Mouse (Mus musculus) intestine, embryonic 15.5 days (tissue): ENCODE data around the gene Sorcs3. TPM values are rescaled to one million over a fixed set of nuclear protein-coding genes. Genes with fewer than 3 reads are reported as not detected.
A peak's percentile ranks its signal among the peaks of the same experiment; 100 is the strongest.

Source experiments
- ATAC-seq: fragments of 200-750 bp; cut with Nextera tagmentation; 2 replicates; pipeline ENCODE4 v1.8.0; 2017; ENCODE audit warnings: moderate TSS enrichment, moderate library complexity
- H3K27ac ChIP-seq: fragments of 300-500 bp; sonication (generic); 2 replicates; pipeline ENCODE4 v1.5.1; 2015; ENCODE audit warnings: mild to moderate bottlenecking, inconsistent platforms
- H3K27me3 ChIP-seq: fragments of 300-500 bp; sonication (generic); replicated peaks from 2 replicates; pipeline ENCODE4 v1.6.1; 2015; ENCODE audit warnings: inconsistent platforms
- H3K36me3 ChIP-seq: fragments of 300-500 bp; sonication (generic); 2 replicates; pipeline ENCODE4 v1.6.1; 2015; ENCODE audit warnings: inconsistent platforms
- H3K4me1 ChIP-seq: fragments of 300-500 bp; sonication (generic); replicated peaks from 2 replicates; pipeline ENCODE4 v1.6.1; 2015; ENCODE audit warnings: inconsistent platforms
- H3K4me2 ChIP-seq: fragments of 300-500 bp; sonication (generic); replicated peaks from 2 replicates; pipeline ENCODE4 v1.6.1; 2015; ENCODE audit warnings: mild to moderate bottlenecking, inconsistent platforms
- H3K4me3 ChIP-seq: fragments of 300-500 bp; sonication (generic); replicated peaks from 2 replicates; pipeline ENCODE4 v1.5.1; 2015; ENCODE audit warnings: inconsistent platforms
- H3K9ac ChIP-seq: fragments of 300-500 bp; sonication (generic); 2 replicates; pipeline ENCODE4 v1.6.1; 2015; ENCODE audit warnings: inconsistent platforms
- H3K9me3 ChIP-seq: fragments of 300-500 bp; sonication (generic); 2 replicates; pipeline ENCODE4 v1.6.1; 2016; ENCODE audit warnings: inconsistent platforms
- WGBS: fragments of 180-500 bp; shearing (Covaris S2); methylation state at CpG from one replicate; pipeline ENCODE4 v1.1.7; 2015; 5-methylcytosine and 5-hydroxymethylcytosine counted together
- polyA plus RNA-seq: library from polyadenylated mRNA; unstranded; fragments of >200 nt; fragmentation: Nextera tagmentation; extraction: Ambion mirVana; gene quantifications from 2 replicates; pipeline ENCODE4 v1.2.1, GENCODE M21; 2015

Gene Sorcs3
- polyA plus RNA-seq, 1 experiment from 2014 or later, result 0.89 TPM

DNA sequence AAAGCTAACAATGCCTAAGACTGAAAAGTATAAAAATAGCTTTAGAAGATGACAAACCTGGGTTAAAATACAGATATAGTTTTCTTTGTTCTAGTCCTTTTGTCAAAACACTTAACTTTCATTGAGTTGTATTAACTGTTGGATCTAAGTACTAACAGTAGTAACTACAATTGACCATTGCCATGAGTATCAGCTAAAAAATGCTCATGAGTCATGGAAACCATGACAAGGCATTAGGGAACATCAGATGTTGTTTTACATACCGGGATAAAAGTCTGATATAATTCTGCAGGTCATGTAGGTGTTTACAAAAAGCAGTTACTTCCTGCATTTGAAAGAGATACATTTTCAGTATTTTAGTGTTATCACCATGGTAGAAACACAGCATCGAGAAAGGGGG, 575.0 kb downstream of the Sorcs3 start:
- Histone ChIP-seq H3K9me3 (no peaks in the 10 kb centered on the region), H3K4me3 (no peak overlapping the region), H3K9ac (no peak overlapping the region), H3K27ac (no peak overlapping the region), H3K36me3 (no peaks in the 10 kb centered on the region), H3K27me3 (no peaks in the 10 kb centered on the region), H3K4me1 (no peaks in the 10 kb centered on the region), H3K4me2 (no peak overlapping the region)
- WGBS, result 78% methylated on average over 2 of the region's 2 CpGs
- ATAC-seq, result no peak

DNA sequence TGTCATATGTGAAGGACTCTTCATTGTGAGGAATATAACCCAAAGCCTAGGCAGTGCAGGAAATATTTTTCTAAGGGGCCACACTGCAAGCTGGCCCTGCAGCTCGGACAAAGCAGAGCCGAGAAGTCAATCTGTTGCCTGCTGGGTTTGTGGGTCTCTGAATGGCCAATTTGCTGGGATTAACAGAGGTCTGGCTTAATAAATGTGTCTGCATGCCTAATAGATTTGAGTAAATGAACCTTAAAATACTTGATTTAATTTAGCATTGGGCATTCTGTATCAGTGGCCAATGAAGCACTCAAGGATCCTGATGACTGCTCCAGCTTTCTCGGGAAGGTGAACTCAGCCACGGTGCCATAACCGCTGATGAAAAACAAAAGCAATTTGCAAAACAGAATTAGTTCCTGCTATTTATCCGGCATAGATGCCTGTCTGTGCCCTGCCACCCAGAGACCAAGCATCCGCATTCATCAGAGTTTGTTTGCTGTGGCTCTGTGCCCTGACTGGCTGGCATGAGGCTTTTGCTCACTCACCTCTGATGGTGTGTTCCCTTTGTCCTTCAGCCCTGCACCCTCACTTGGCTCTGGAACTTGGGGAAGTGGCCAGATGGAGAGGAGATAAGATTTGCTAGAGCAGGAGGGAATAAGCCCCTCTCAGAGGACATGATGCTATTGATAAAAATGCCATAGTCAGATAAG, 576.3 kb downstream of the Sorcs3 start:
- Histone ChIP-seq H3K4me2 (no peak overlapping the region), H3K4me1 (no peaks in the 10 kb centered on the region), H3K9ac (no peak overlapping the region), H3K4me3 (no peak overlapping the region), H3K27me3 (no peaks in the 10 kb centered on the region), H3K36me3 (no peaks in the 10 kb centered on the region), H3K27ac (no peak overlapping the region), H3K9me3 (no peaks in the 10 kb centered on the region)
- ATAC-seq, result no peak
- 82% methylated on average over 7 of the region's 7 CpGs for WGBS

DNA sequence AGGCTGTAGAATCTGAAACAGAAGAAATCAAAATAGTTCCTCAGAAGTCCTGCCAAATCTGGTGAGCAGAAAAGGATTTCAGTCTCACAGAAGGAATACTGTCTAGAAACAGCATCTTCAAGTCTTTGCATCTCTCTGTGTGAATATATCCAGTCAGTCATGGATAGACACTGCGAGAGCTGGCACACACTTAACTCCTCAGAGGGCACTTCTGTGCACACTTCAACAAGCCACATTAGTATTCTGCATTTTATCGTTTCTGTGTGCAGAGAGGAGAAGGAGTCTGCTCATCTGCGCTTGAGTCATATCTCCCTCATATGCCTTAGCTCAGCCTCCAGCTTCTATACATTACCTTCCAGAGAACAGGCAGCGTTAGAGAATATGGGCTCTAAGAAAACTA, 581.4 kb downstream of the Sorcs3 start:
- Histone ChIP-seq H3K36me3 (no peaks in the 10 kb centered on the region), H3K4me2 (no peak overlapping the region), H3K9me3 (no peaks in the 10 kb centered on the region), H3K9ac (no peak overlapping the region), H3K27ac (no peak overlapping the region), H3K4me3 (no peak overlapping the region), H3K4me1 (no peaks in the 10 kb centered on the region), H3K27me3 (no peaks in the 10 kb centered on the region)
- WGBS, result 91% methylated on average over 4 of the region's 4 CpGs
- no peak for ATAC-seq

DNA sequence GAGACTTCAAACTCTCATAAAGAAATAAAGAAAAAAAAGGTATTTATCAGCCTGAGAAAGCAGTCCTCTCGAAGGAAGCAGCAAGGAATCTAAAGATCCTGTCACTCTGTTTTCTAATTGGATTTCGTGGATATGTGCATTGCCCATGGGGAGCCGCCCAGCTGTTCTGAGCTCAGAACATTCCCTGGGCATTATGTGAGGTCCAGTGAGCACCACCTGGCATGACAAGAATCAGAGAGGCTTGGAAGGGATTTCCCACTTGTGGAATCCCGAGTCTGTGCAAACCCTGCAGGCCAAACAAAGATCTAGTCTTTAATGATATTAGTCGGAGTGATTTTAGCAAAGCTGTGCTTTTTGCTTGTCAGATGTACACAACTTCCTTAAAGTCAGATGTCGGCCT, 598.7 kb downstream of the Sorcs3 start:
- no peak overlapping the region for H3K4me3 ChIP-seq
- no peaks in the 10 kb centered on the region for H3K27me3 ChIP-seq
- no peak overlapping the region for H3K4me2 ChIP-seq
- no peaks in the 10 kb centered on the region for H3K9me3 ChIP-seq
- WGBS, result 66% methylated on average over 6 of the region's 6 CpGs
- no peak for ATAC-seq
- no peak overlapping the region for H3K27ac ChIP-seq
- no peaks in the 10 kb centered on the region for H3K4me1 ChIP-seq
- H3K36me3 ChIP-seq, result no peaks in the 10 kb centered on the region
- H3K9ac ChIP-seq, result no peak overlapping the region

DNA sequence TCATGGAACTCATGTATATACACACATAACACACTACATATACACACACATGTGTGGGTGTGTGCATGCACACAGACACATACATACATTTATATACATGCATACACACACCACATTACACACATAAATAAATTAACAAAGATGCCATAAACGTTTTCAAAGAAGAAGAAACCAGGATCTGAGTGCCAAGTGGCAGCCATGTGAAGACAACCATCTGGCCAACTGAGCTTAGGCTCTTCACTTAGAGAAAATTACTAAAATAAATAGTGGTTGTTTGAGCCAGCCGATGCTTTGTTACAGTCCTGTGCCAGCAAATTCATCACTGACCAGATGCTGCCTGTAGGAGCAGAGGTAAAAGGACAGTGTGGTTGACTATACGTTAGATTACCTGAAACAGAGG, 605.7 kb downstream of the Sorcs3 start:
- Histone ChIP-seq H3K4me3 (no peak overlapping the region), H3K36me3 (no peaks in the 10 kb centered on the region), H3K9me3 (no peaks in the 10 kb centered on the region), H3K27ac (no peak overlapping the region), H3K4me1 (no peaks in the 10 kb centered on the region), H3K9ac (no peak overlapping the region), H3K27me3 (no peaks in the 10 kb centered on the region), H3K4me2 (no peak overlapping the region)
- WGBS, result 48% methylated on average over 3 of the region's 3 CpGs
- ATAC-seq, result no peak

DNA sequence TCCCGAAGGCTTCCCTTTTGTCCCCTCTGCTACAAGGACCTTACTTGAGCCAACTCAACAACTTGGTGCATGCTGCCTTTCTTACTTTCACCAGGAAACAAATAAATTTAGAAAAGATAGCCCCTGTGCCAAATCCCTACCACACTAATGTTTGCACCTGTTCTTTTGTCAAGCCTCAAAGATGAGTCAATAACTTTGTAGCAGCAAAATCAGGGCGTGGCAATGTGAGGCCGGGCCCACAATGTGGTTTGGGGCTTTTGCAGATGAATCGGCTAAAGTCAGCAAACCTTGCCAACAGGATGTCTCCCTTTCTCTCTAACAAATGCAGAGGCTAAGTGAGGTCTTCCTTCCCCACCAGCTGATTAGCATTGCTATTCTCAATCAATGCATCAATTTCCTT, 608.0 kb downstream of the Sorcs3 start:
- Histone ChIP-seq H3K9ac (no peak overlapping the region), H3K27ac (no peak overlapping the region), H3K4me2 (no peak overlapping the region), H3K27me3 (no peaks in the 10 kb centered on the region), H3K4me3 (no peak overlapping the region), H3K4me1 (no peaks in the 10 kb centered on the region), H3K9me3 (no peaks in the 10 kb centered on the region), H3K36me3 (no peaks in the 10 kb centered on the region)
- no peak for ATAC-seq
- 91% methylated on average over 4 of the region's 4 CpGs for WGBS

DNA sequence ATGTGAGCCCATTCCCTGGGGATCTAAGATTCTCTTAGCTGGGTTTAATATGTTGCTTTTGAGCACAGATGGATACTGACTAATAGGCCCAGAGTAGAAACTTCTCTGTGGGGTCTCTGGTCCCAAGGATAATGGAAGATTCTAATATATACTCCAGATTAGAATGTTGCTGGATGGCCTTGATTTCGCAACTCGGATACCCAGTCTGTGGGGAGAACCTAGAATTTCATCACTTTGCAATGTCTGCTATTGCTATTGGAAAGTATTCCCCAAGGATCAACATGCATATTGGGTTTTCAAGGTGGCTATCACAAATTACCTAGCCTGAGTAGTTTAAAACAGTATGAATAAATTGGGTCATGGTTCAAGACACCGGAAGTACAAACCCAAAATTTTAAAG, 609.2 kb downstream of the Sorcs3 start:
- no peaks in the 10 kb centered on the region for H3K9me3 ChIP-seq
- no peak for ATAC-seq
- no peaks in the 10 kb centered on the region for H3K4me1 ChIP-seq
- no peak overlapping the region for H3K4me3 ChIP-seq
- no peaks in the 10 kb centered on the region for H3K36me3 ChIP-seq
- 92% methylated on average over 3 of the region's 3 CpGs for WGBS
- H3K9ac ChIP-seq, result no peak overlapping the region
- no peak overlapping the region for H3K27ac ChIP-seq
- H3K27me3 ChIP-seq, result no peaks in the 10 kb centered on the region
- no peak overlapping the region for H3K4me2 ChIP-seq

DNA sequence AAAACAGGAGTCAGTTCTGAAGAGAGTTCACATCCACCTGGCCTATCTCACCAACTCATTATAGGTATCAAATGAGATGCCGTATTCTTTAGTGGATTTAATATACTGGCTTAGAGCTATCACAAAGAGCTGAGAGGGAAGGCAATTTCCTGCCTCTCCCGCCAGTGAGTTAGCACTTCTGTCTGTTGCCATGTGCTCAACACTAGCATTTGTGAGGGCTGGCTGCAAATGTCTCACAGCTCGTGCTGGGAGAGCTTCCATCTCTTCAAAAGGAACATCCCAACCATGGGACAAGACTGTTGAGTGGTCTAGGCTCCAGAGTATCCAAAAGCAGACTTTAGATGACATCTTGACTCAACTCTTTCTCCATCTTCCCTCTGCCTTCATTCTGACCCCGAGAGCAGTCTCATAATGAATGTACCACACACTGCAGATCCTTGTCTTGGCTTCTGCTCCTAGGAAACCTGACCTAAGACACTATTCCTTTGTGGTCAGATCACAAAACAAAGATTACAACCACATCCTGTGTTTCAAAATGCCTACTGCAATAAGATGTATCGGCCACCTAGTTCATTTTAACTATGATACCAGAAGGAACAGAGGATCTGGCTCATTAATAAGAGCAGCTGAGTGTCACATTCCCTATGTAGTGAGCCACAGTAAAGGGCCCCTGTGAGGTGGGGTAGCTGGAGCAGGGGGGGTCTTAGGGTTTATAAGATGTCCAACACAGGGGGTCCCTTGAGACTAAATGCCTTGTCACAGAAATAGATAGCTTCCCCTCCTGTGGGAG, 614.9 kb downstream of the Sorcs3 start:
- WGBS, result 60% methylated on average over 5 of the region's 5 CpGs
- Histone ChIP-seq H3K9ac (no peak overlapping the region), H3K4me1 (no peaks in the 10 kb centered on the region), H3K9me3 (no peaks in the 10 kb centered on the region), H3K4me3 (no peak overlapping the region), H3K4me2 (no peak overlapping the region), H3K27ac (no peak overlapping the region), H3K27me3 (no peaks in the 10 kb centered on the region), H3K36me3 (no peaks in the 10 kb centered on the region)
- no peak for ATAC-seq

DNA sequence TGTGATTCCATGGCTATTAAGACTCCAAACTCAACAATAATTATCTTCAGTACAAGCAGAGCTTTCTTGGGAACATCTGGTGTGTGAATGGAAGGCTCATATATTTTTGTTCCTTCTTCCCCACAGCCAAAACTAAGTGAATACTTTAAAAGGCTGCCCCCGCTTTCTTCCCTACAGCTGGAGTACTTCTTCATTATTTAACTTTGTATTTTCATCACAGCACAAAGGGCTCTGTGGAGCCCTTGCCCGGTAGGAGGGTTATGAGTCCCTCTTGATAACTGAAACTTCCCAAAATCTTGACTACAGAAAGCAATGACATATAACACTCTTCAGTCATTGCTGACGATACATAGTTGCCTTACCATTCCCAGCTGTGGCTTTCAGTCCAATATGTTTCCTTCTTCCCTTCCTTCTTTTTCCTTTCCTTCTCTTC, 615.5 kb downstream of the Sorcs3 start:
- H3K4me1 ChIP-seq, result no peaks in the 10 kb centered on the region
- H3K4me3 ChIP-seq, result no peak overlapping the region
- H3K4me2 ChIP-seq, result no peak overlapping the region
- no peaks in the 10 kb centered on the region for H3K36me3 ChIP-seq
- H3K9ac ChIP-seq, result no peak overlapping the region
- 66% methylated on average over 3 of the region's 3 CpGs for WGBS
- no peaks in the 10 kb centered on the region for H3K27me3 ChIP-seq
- ATAC-seq, result no peak
- no peak overlapping the region for H3K27ac ChIP-seq
- H3K9me3 ChIP-seq, result no peaks in the 10 kb centered on the region

DNA sequence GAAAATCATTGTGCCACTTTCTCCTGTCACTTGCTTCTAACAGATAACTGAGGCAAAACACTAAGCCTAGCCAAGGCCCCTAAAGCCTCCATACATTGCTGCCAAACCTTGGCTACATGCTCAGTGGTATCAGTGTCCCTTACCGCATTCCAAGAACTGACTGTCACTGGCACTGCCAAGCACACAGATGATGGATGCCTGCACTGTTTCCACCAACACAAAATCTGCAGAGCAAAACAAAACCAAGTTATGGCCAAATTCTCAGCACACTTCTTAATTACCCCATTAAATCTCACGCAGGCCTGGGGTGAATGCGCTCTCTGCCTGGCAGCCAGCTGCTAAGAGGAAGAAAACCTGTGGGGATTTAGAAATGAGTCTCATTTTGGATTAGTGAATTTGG, 628.5 kb downstream of the Sorcs3 start:
- Histone ChIP-seq H3K4me3 (no peak overlapping the region), H3K27ac (no peak overlapping the region), H3K4me1 (no peaks in the 10 kb centered on the region), H3K9me3 (no peaks in the 10 kb centered on the region), H3K9ac (no peak overlapping the region), H3K36me3 (no peaks in the 10 kb centered on the region), H3K4me2 (no peak overlapping the region), H3K27me3 (no peaks in the 10 kb centered on the region)
- 81% methylated on average over 3 of the region's 3 CpGs for WGBS
- ATAC-seq, result no peak

DNA sequence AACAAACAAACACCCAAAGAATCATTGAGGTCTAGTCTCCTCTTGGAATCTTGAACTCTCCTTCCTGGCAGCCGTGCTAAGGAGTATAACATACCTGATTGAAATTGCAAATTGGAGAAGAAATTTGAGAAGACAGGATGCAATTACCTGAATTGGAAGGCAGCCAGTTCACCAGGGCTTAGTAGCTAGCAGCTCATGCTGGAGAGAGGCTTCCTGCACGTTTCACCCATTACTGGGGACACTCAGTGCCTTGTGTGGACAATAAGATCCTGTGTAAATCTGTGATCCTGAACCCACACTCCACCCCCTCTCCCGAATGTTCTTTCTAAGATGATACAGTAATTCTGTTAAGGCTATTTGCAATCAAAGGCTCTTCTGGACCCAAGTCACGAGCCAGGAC, 633.6 kb downstream of the Sorcs3 start:
- H3K4me1 ChIP-seq, result no peaks in the 10 kb centered on the region
- H3K9me3 ChIP-seq, result no peaks in the 10 kb centered on the region
- 68% methylated on average over 4 of the region's 4 CpGs for whole genome bisulfite sequencing
- H3K27ac ChIP-seq, result no peak overlapping the region
- H3K36me3 ChIP-seq, result no peaks in the 10 kb centered on the region
- H3K9ac ChIP-seq, result no peak overlapping the region
- ATAC-seq, result no peak
- H3K27me3 ChIP-seq, result no peaks in the 10 kb centered on the region
- H3K4me2 ChIP-seq, result no peak overlapping the region
- H3K4me3 ChIP-seq, result no peak overlapping the region

DNA sequence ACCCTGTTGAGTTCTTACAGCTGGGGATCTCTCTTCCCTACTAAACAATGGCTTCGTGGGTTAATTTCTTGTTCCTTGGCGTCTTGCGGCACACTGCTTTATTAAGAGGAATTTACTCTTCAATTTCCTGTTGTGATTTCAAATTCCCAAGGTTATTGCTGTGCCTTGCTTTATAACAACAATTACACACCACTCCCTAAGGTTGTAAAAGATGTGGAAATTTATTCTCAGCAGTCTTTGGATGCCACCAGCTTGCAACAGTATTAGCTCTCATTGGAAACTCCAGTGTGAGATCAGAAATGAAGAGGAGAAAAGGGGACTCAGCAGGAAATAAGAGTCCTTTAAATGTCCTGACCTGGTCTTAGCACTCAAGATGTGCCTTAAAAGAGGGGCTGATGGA, 641.9 kb downstream of the Sorcs3 start:
- WGBS, result 62% methylated on average over 3 of the region's 3 CpGs
- ATAC-seq, result peak; percentile 51
- Histone ChIP-seq H3K27ac (no peak overlapping the region), H3K4me1 (no peaks in the 10 kb centered on the region), H3K9me3 (no peaks in the 10 kb centered on the region), H3K4me3 (no peak overlapping the region), H3K36me3 (no peaks in the 10 kb centered on the region), H3K27me3 (no peaks in the 10 kb centered on the region), H3K9ac (no peak overlapping the region), H3K4me2 (no peak overlapping the region)

DNA sequence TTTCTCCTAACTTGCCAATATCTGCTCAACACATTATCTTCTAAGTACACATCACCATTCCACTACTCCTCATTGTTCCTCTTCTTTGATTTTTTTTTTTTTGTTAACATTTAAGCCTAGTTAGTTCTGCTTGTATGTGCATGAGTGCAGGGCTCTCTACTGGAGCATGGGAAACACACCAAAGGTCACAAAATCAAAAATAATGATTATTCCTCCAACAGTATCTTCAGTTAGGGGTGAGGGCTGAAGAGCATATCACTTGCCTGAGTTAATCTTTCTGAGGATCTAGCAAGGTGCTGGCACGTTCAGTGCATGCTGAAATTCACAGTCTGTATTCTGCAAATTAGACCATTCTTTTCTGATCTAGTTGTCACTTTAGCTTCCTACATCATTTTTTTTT, 644.6 kb downstream of the Sorcs3 start:
- H3K4me2 ChIP-seq, result no peak overlapping the region
- H3K9ac ChIP-seq, result no peak overlapping the region
- H3K27me3 ChIP-seq, result no peaks in the 10 kb centered on the region
- ATAC-seq, result no peak
- no peaks in the 10 kb centered on the region for H3K36me3 ChIP-seq
- no peak overlapping the region for H3K27ac ChIP-seq
- no peaks in the 10 kb centered on the region for H3K9me3 ChIP-seq
- no peaks in the 10 kb centered on the region for H3K4me1 ChIP-seq
- no peak overlapping the region for H3K4me3 ChIP-seq
- 79% methylated on average over 1 of the region's 1 CpGs for WGBS
